Mouse (Mus musculus) testis, postnatal 14 days (tissue): ENCODE measurements around the gene Gatad1.
A peak's percentile ranks its signal among the peaks of the same experiment; 100 is the strongest.
"Not testable (repeated sequence)": the region's sequence is repeated elsewhere in the genome, so short reads cannot be mapped to it uniquely, and the experiment has no call there.

Experiments used
- DNase-seq: peaks from one replicate; pipeline ENCODE4 v3.0.0; 2021; ENCODE audit warnings: low spot score

Gatad1 gene

GRCm38 (mm10) chr5:3633951-3634350, 23.0 kb downstream of the Gatad1 start:
- DNase-seq, result no peak

GRCm38 (mm10) chr5:3633315-3633714, 23.7 kb downstream of the Gatad1 start:
- DNase-seq, result no peak

GRCm38 (mm10) chr5:3632285-3632684, 24.7 kb downstream of the Gatad1 start:
- no peak for DNase-seq

GRCm38 (mm10) chr5:3631512-3632271, 25.3 kb downstream of the Gatad1 start:
- DNase-seq, result no peak

- no peak for DNase-seq
Measured at GRCm38 (mm10) chr5:3630055-3630454, 26.9 kb downstream of the Gatad1 start.

- DNase-seq, result no peak
Measured at GRCm38 (mm10) chr5:3620486-3620885, 36.5 kb downstream of the Gatad1 start.

GRCm38 (mm10) chr5:3611835-3612234, 45.1 kb downstream of the Gatad1 start:
- DNase-seq, result not testable (repeated sequence)

GRCm38 (mm10) chr5:3609241-3609640, 47.7 kb downstream of the Gatad1 start:
- DNase-seq, result no peak

GRCm38 (mm10) chr5:3607114-3607513, 49.9 kb downstream of the Gatad1 start:
- no peak for DNase-seq

- DNase-seq, result no peak
Measured at GRCm38 (mm10) chr5:3600790-3601189, 56.2 kb downstream of the Gatad1 start.

GRCm38 (mm10) chr5:3600298-3600697, 56.7 kb downstream of the Gatad1 start:
- no peak for DNase-seq

- no peak for DNase-seq
Measured at GRCm38 (mm10) chr5:3598766-3599165, 58.2 kb downstream of the Gatad1 start.

- DNase-seq, result no peak
Measured at GRCm38 (mm10) chr5:3597171-3597570, 59.8 kb downstream of the Gatad1 start.

- peak; percentile 81 for DNase-seq
Measured at GRCm38 (mm10) chr5:3596399-3596766, 60.6 kb downstream of the Gatad1 start, which contains the start of gene Rbm48. TSS of gene Rbm48 (minus strand) at chr5:3596585.

GRCm38 (mm10) chr5:3595693-3596398, 61.1 kb downstream of the Gatad1 start, which contains the start of gene Pex1:
TSS of gene Pex1 (plus strand) at chr5:3596066.
- DNase-seq, result peak; percentile 96
